Mouse (Mus musculus): Measurements from ENCODE around the gene Ubxn4. TPM values are rescaled to one million over a fixed set of nuclear protein-coding genes. Genes with fewer than 3 reads are reported as not detected.
"Not testable (repeated sequence)": the region's sequence is repeated elsewhere in the genome, so short reads cannot be mapped to it uniquely, and the experiment has no call there.

The Ubxn4 gene
- polyA plus RNA-seq, 1 experiment from 2014 or later, result 65.4 TPM

- Histone ChIP-seq H3K9me3 (ENCODE audit: control insufficient read depth, low read depth, low read length) (no peaks in the 10 kb centered on the region), H3K36me3 (ENCODE audit: control insufficient read depth, insufficient read depth, low read length) (no peaks in the 10 kb centered on the region), H3K27ac (ENCODE audit: low read length) (no peak overlapping the region), H3K4me1 (ENCODE audit: control insufficient read depth, insufficient read depth, low read length) (no peaks in the 10 kb centered on the region), H3K4me2 (replicated peaks; ENCODE audit: low read depth, low read length) (no peak overlapping the region), H3K4me3 (ENCODE audit: low read depth, low read length) (no peak overlapping the region), H3K27me3 (ENCODE audit: control insufficient read depth, insufficient read depth, low read length) (no peaks in the 10 kb centered on the region), H3K9ac (replicated peaks; ENCODE audit: low read depth, low read length) (no peak overlapping the region)
- ATAC-seq (ENCODE audit: insufficient number of reproducible peaks, insufficient read depth, low FRiP score, low read depth), result no peak
- 88% methylated on average over 5 of the region's 5 CpGs for WGBS
These were observed 46.5 kb downstream of the Ubxn4 start for GRCm38 (mm10) chr1:128290295-128290694.

- H3K9me3 ChIP-seq (ENCODE audit: control insufficient read depth, low read depth, low read length), result no peaks in the 10 kb centered on the region
- H3K27me3 ChIP-seq (ENCODE audit: control insufficient read depth, insufficient read depth, low read length), result no peaks in the 10 kb centered on the region
- H3K4me3 ChIP-seq (ENCODE audit: low read depth, low read length), result no peak overlapping the region
- H3K4me1 ChIP-seq (ENCODE audit: control insufficient read depth, insufficient read depth, low read length), result no peaks in the 10 kb centered on the region
- 82% methylated on average over 12 of the region's 12 CpGs for WGBS
- no peak overlapping the region for H3K4me2 ChIP-seq (replicated peaks; ENCODE audit: low read depth, low read length)
- H3K9ac ChIP-seq (replicated peaks; ENCODE audit: low read depth, low read length), result no peak overlapping the region
- no peak overlapping the region for H3K27ac ChIP-seq (ENCODE audit: low read length)
- ATAC-seq (ENCODE audit: insufficient number of reproducible peaks, insufficient read depth, low FRiP score, low read depth), result no peak
- H3K36me3 ChIP-seq (ENCODE audit: control insufficient read depth, insufficient read depth, low read length), result no peaks in the 10 kb centered on the region
These were observed 49.8 kb downstream of the Ubxn4 start for GRCm38 (mm10) chr1:128293524-128293923.

GRCm38 (mm10) chr1:128295296-128295695 lies 51.5 kb downstream of the Ubxn4 start:
- ATAC-seq (ENCODE audit: insufficient number of reproducible peaks, insufficient read depth, low FRiP score, low read depth), result no peak
- no peaks in the 10 kb centered on the region for H3K27me3 ChIP-seq (ENCODE audit: control insufficient read depth, insufficient read depth, low read length)
- no peak overlapping the region for H3K4me2 ChIP-seq (replicated peaks; ENCODE audit: low read depth, low read length)
- no peak overlapping the region for H3K9ac ChIP-seq (replicated peaks; ENCODE audit: low read depth, low read length)
- 72% methylated on average over 8 of the region's 8 CpGs for WGBS
- H3K4me1 ChIP-seq (ENCODE audit: control insufficient read depth, insufficient read depth, low read length), result no peaks in the 10 kb centered on the region
- H3K36me3 ChIP-seq (ENCODE audit: control insufficient read depth, insufficient read depth, low read length), result no peaks in the 10 kb centered on the region
- no peak overlapping the region for H3K27ac ChIP-seq (ENCODE audit: low read length)
- no peak overlapping the region for H3K4me3 ChIP-seq (ENCODE audit: low read depth, low read length)
- no peaks in the 10 kb centered on the region for H3K9me3 ChIP-seq (ENCODE audit: control insufficient read depth, low read depth, low read length)

- H3K27ac ChIP-seq (ENCODE audit: low read length), result no peak overlapping the region
- no peak for ATAC-seq (ENCODE audit: insufficient number of reproducible peaks, insufficient read depth, low FRiP score, low read depth)
- no peak overlapping the region for H3K4me3 ChIP-seq (ENCODE audit: low read depth, low read length)
- no peak overlapping the region for H3K4me2 ChIP-seq (replicated peaks; ENCODE audit: low read depth, low read length)
- H3K9me3 ChIP-seq (ENCODE audit: control insufficient read depth, low read depth, low read length), result no peaks in the 10 kb centered on the region
- 66% methylated on average over 5 of the region's 5 CpGs for WGBS
- H3K36me3 ChIP-seq (ENCODE audit: control insufficient read depth, insufficient read depth, low read length), result no peaks in the 10 kb centered on the region
- H3K4me1 ChIP-seq (ENCODE audit: control insufficient read depth, insufficient read depth, low read length), result no peaks in the 10 kb centered on the region
- no peak overlapping the region for H3K9ac ChIP-seq (replicated peaks; ENCODE audit: low read depth, low read length)
- no peaks in the 10 kb centered on the region for H3K27me3 ChIP-seq (ENCODE audit: control insufficient read depth, insufficient read depth, low read length)
These were observed 52.2 kb downstream of the Ubxn4 start for GRCm38 (mm10) chr1:128295717-128296528.

- no peak for ATAC-seq (ENCODE audit: insufficient number of reproducible peaks, insufficient read depth, low FRiP score, low read depth)
- Histone ChIP-seq H3K9ac (replicated peaks; ENCODE audit: low read depth, low read length) (no peak overlapping the region), H3K27me3 (ENCODE audit: control insufficient read depth, insufficient read depth, low read length) (no peaks in the 10 kb centered on the region), H3K36me3 (ENCODE audit: control insufficient read depth, insufficient read depth, low read length) (no peaks in the 10 kb centered on the region), H3K4me1 (ENCODE audit: control insufficient read depth, insufficient read depth, low read length) (no peaks in the 10 kb centered on the region), H3K4me2 (replicated peaks; ENCODE audit: low read depth, low read length) (no peak overlapping the region), H3K9me3 (ENCODE audit: control insufficient read depth, low read depth, low read length) (0 out of 2 replicates have a peak, but pooled peaks cover 3% of the 10 kb centered on the region), H3K4me3 (ENCODE audit: low read depth, low read length) (no peak overlapping the region), H3K27ac (ENCODE audit: low read length) (no peak overlapping the region)
- 92% methylated on average over 16 of the region's 16 CpGs for WGBS
These were observed 60.1 kb downstream of the Ubxn4 start for GRCm38 (mm10) chr1:128303900-128304299.

DNA sequence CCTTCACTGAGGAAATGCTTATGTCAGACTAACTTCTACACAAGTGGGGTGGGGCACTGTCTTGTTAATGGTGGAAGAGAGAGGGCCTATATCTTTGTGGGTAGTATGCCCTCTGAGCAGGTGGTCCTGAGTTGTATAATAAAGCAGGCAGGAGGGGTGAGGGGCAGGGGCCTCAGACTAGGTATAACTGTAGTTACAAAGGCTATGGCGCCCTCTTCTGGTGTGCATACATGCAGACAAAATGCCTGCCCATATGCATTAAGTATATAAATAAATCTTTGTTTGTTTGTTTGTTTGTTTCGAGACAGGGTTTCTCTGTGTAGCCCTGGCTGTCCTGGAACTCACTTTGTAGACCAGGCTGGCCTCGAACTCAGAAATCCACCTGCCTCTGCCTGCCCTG lies 65.3 kb downstream of the Ubxn4 start:
- ATAC-seq (ENCODE audit: insufficient number of reproducible peaks, insufficient read depth, low FRiP score, low read depth), result no peak
- no peaks in the 10 kb centered on the region for H3K36me3 ChIP-seq (ENCODE audit: control insufficient read depth, insufficient read depth, low read length)
- 80% methylated on average over 3 of the region's 3 CpGs for WGBS
- no peak overlapping the region for H3K27ac ChIP-seq (ENCODE audit: low read length)
- no peaks in the 10 kb centered on the region for H3K4me1 ChIP-seq (ENCODE audit: control insufficient read depth, insufficient read depth, low read length)
- H3K27me3 ChIP-seq (ENCODE audit: control insufficient read depth, insufficient read depth, low read length), result no peaks in the 10 kb centered on the region
- no peak overlapping the region for H3K4me3 ChIP-seq (ENCODE audit: low read depth, low read length)
- H3K9me3 ChIP-seq (ENCODE audit: control insufficient read depth, low read depth, low read length), result no peaks in the 10 kb centered on the region
- H3K9ac ChIP-seq (replicated peaks; ENCODE audit: low read depth, low read length), result no peak overlapping the region
- no peak overlapping the region for H3K4me2 ChIP-seq (replicated peaks; ENCODE audit: low read depth, low read length)

- Histone ChIP-seq H3K27me3 (ENCODE audit: control insufficient read depth, insufficient read depth, low read length) (no peaks in the 10 kb centered on the region), H3K4me3 (ENCODE audit: low read depth, low read length) (no peak overlapping the region), H3K4me1 (ENCODE audit: control insufficient read depth, insufficient read depth, low read length) (no peaks in the 10 kb centered on the region), H3K9ac (replicated peaks; ENCODE audit: low read depth, low read length) (no peak overlapping the region), H3K9me3 (ENCODE audit: control insufficient read depth, low read depth, low read length) (no peaks in the 10 kb centered on the region), H3K27ac (ENCODE audit: low read length) (no peak overlapping the region), H3K36me3 (ENCODE audit: control insufficient read depth, insufficient read depth, low read length) (no peaks in the 10 kb centered on the region), H3K4me2 (replicated peaks; ENCODE audit: low read depth, low read length) (no peak overlapping the region)
- WGBS, result 59% methylated on average over 4 of the region's 4 CpGs
- ATAC-seq (ENCODE audit: insufficient number of reproducible peaks, insufficient read depth, low FRiP score, low read depth), result no peak
These were observed 70.9 kb downstream of the Ubxn4 start for GRCm38 (mm10) chr1:128314665-128315064.

- 88% methylated on average over 6 of the region's 6 CpGs for WGBS
- H3K36me3 ChIP-seq (ENCODE audit: control insufficient read depth, insufficient read depth, low read length), result not testable (repeated sequence)
These were observed 75.5 kb downstream of the Ubxn4 start for GRCm38 (mm10) chr1:128319266-128319665.

More at GRCm38 (mm10) chr1:128319266-128319665, 75.5 kb downstream of the Ubxn4 start:
- not testable (repeated sequence) for ATAC-seq (ENCODE audit: insufficient number of reproducible peaks, insufficient read depth, low FRiP score, low read depth); H3K4me1 ChIP-seq (ENCODE audit: control insufficient read depth, insufficient read depth, low read length); H3K9ac ChIP-seq (replicated peaks; ENCODE audit: low read depth, low read length); H3K27me3 ChIP-seq (ENCODE audit: control insufficient read depth, insufficient read depth, low read length); H3K27ac ChIP-seq (ENCODE audit: low read length); H3K4me3 ChIP-seq (ENCODE audit: low read depth, low read length); H3K9me3 ChIP-seq (ENCODE audit: control insufficient read depth, low read depth, low read length); H3K4me2 ChIP-seq (replicated peaks; ENCODE audit: low read depth, low read length)

Measured in stomach, embryonic 14.5 days (tissue).